ENCODE assay signal across 8 mouse cellular contexts in the genomic region with DNA sequence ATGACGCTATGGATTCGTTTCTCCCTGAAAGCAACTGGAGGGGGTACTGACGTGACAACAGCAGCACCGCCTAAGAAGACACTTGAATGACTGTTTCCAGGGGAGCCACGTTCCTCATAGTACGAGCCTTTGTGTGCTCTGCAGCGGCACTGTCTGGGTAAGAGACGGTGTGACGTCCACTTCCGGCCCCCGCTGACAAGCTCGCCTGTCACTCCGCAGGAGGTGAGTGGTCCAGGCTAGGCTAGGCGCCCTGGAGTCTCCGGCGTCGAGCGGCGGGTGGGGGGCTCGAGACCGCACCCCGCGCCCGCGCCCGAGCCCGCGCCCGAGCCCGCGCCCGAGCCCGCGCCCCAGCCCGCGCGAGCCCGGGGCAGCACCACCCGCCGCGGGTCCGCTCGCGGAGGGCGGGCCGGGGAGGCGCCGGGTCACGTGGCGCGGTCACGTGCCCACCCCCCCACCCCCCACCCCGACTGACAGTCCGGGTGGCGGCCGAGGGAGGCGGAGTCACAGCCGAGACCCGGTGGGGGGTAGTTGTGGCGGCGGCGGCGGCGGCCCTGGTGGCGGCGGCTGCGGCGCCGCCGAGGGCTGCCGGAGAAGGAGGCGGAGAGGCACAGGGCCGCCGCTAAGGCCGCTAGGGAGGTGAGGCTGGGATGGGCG. TPM values are rescaled to one million over a fixed set of nuclear protein-coding genes. Genes with fewer than 3 reads are reported as not detected.
A peak's percentile ranks its signal among the peaks of the same experiment; 100 is the strongest.
DNase-seq lines count a peak whose midpoint lies in the region; ATAC-seq lines count a peak whose summit lies in the region.

A gene (plus strand): TSS at position 77 of the 654 bp plus-strand sequence.

- peak; percentile 89 to 96 for DNase-seq in adrenal gland, adult (ENCODE audit: inconsistent age in 2 of 2, low spot score in 1 of 2)
- peak; percentile 94 for DNase-seq in embryo, embryonic 10 days (ENCODE audit: low spot score)
- DNase-seq in gastrocnemius, postnatal 14 days = peak; percentile 87
- peak; percentile 93 for DNase-seq in induced T-regulatory cell, adult 2 months (ENCODE audit: low read depth)
- DNase-seq in left cerebral cortex, adult 8-10 months (ENCODE audit: low spot score in 2 of 2) = peak; percentile 67 to 87
- peak; percentile 89 for DNase-seq in right cerebral cortex, adult 18-20 months
- DNase-seq in urinary bladder, adult 2 months (ENCODE audit: low spot score) = peak; percentile 83

- intact Hi-C loops in gastrocnemius, postnatal 14 days (cut with DNase I; ENCODE audit: low total_unique reads) = no loop called here

- ATAC-seq in megakaryocyte, adult 5-6 weeks (ENCODE audit: poor library complexity, severe bottlenecking) = peak; percentile 91

RNA-seq across cellular contexts. Expression of the gene that starts here (rescaled TPM):
- 10 to 100 TPM; 90.0 to 98.1 TPM for total RNA-seq in gastrocnemius, postnatal 14 days (2021)
- total RNA-seq in left cerebral cortex, adult 8-10 months (2022) = 100 to 1,000 TPM; 363 to 430 (median 399) TPM
- 9.0 and 9.8 TPM in 2 replicates for total RNA-seq in megakaryocyte, adult 5-6 weeks (2015)
- 13.2 and 17.5 TPM in 2 replicates for total RNA-seq in megakaryocyte, adult 5-6 weeks (2017)
- polyA plus RNA-seq in urinary bladder, adult 2 months (2012; rRNA removed) = 42.4 and 52.4 TPM in 2 replicates

Comparison
In these comparisons a context has a peak if more than half of its experiments do, and no peak if none do; other contexts are left out.
1. Peak in every context shown above with its lines: DNase-seq and ATAC-seq.
2. RNA of the gene that starts here (total RNA-seq): 363 to 430 TPM in left cerebral cortex, adult 8-10 months and 90.0 to 98.1 TPM in gastrocnemius, postnatal 14 days; 9.0 to 17.5 TPM in megakaryocyte, adult 5-6 weeks; every median in the first group is over 4 times any median in the second.